Mouse (Mus musculus) layer of hippocampus, adult 9-11 months (tissue): ENCODE measurements around the gene Taf8.

Experiments used
- DNase-seq: peaks from one replicate; pipeline ENCODE4 v3.0.0; 2022

Gene Taf8

DNA sequence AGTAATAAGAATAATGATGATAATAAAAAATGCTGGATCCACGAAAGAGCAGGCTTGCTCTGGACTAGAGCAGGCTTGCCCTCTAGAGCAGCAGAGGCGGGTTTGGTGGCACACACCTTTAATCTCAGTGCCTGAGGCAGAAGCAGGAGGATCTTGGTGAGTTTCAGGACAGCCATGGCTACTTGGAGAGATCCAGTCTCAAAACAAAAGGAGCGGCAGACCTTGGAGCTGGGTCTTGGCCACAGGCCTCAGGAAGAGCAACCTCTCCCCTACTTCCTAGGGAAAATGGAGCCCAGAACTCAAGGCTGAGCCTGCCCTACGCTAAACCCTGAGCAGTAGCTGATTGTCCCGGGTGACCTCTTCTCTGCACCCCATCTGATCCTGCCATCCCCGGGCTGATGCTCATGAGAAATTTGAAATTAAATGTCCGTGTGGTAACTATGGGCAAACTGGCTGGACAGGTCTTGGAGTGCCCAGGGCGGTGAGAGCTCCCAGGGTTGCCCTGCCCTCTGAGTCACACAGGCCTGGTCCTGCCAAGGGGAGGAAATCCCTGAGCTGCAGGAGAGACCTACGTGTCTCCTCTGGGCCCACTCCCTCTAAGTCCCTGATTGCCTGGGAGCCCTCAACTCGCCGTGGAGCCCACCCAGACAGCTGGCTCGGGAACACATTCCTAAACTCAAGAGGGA is 51.1 kb downstream of the Taf8 start:
- DNase-seq: no peak

DNA sequence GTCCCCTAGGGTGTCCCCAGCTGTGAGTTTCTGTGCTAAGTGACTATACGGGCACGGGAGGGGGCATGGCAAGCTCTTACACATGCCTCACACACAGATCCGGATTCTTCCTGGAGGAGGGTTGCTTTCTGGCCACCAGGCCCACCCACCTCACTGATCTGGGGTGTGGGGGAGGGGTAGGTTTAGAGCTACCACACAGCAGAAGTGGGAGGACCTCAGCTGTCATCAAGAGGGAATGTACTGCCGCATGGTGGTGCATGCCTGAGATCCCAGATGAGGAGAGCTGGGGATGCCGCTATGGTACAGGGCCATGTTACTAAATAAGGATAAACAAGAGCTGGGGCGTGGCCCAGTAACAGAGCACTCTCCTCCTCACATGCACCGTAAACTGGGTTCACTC is 51.9 kb downstream of the Taf8 start:
- no peak for DNase-seq

DNA sequence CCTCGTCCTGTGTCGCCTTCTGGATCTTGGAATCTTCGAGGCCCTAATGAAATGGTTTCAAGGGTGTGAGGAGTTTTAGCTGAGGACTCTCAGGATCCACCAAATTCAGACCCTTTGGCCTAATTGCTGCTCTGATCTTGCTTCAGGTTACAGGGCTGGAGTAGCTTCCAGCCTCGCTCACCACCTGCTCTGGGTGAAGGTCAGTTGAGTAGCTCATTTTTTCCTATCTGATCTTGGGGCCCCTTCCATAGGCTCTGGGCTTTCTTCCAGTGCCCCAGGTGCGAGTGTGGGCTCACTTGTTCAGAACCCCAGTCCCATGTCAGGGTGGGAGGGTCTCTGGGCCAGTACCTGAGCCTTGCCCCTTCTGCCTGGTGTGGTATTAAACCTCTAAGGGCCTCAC is 52.7 kb downstream of the Taf8 start:
- no peak for DNase-seq

DNA sequence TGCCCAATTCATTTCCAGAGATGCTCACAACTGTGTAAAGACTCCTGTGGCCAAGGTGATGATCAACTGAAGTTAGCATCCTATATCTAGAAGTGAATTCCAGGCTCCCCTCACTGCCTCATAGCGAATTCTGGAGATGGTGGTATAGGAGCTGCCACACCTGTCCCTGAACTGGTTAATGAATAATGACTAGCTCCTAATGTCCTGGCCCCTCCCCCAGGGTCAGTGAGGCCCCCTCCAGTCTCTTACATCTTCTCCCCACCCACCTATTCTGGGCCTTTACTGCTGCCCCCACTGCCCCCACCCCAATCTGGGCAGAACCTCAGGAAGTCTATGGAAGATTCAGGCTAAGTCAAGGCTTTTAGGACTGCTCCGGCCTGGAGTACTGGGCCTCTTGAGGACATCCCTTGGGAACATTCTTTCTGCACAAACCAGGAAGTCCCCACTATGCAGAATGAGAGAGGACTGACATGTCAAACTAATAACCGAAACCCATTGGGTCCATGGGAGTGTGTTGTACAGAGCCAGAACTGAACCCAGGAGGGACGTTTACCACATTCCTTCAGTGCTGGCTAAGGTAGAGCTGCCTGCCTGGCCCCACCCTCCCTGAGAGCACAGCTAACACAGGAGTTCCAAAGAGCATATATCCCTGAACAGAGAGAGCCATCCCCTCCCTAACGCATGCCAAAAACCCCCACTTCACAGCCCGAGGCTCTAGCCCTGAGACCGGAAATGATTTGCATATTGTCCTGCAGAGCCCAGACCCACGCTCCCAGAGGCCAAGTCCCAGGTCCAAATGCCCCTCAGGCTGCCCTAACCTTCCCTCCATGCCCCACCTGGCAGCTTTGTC is 53.3 kb downstream of the Taf8 start:
- DNase-seq: no peak

DNA sequence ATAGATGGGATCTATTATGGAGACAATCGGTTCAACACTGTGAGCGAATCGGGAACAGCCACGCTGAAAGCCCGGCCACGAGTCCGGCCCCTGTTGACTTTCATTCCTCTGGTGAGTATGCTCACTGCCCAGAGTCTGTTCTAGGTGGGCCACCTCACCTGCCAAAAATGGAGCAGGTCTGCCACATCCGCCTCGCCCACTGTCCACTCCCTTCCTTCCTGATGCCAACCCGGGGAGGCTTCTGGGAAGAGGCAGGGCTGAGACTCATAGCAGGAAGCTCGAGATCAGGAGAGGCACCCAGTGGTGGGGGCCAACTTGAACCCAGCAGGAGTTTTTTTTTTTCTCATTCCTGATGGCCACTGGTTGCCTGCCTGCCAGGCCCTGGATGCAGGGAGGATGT is 55.5 kb downstream of the Taf8 start:
- DNase-seq: no peak

DNA sequence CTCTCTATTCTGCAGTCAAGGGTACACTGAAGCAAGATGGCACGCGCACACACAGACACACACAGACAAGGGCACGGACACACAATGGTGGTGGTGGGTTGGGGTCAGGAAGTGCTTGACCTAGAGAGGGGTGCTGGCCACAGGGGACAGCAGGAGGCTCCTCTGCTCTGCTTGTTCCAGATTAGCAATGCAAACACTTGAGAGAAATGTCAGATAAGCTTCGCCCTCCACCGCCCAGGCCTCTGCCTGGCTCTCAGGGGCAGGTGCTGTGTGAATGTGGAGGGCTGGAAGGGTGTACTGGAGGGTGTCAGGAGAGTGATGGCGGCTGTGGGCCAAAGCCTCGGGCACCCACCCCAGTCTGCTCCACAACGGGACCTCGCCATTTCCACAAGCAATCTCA is 56.1 kb downstream of the Taf8 start:
- no peak for DNase-seq

DNA sequence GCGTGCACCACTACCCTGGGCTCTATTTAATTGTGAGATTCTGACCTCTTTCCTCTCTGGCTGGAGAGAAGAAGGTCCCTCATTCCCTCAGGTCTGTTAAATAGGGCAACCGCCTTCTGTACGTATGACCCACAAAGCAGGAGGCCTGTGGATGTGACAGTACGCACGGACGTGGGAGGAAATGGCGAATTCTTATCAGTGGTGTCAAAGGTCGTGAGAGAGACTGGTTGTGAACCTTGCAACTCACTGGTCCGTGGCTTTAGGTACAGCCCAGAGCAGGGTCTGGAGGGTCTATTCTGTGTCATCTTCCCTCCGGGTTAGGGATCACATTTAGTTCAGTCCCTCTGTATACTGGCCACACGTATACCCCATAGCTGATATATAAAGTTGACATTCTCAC is 56.6 kb downstream of the Taf8 start:
- no peak for DNase-seq

DNA sequence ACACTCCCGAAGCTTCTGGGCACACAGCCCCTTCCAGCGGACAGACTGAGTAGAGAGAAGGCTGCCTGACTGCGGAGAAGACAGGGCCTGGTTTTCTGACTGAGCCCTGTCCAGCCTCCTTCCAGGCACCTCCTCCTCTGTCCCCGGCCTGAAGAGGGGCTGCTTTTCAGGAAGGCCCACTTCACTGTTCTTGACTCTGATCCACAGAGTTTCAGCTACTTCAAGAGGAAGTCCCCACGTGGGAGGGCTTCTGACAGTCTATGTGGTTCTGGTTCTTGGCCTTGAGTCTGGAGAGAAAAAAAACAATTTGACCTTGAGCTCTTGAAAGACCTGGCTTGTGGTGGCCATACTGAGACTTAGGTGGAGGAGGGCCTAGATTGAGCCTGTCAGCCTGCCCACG is 58.0 kb downstream of the Taf8 start:
- no peak for DNase-seq

DNA sequence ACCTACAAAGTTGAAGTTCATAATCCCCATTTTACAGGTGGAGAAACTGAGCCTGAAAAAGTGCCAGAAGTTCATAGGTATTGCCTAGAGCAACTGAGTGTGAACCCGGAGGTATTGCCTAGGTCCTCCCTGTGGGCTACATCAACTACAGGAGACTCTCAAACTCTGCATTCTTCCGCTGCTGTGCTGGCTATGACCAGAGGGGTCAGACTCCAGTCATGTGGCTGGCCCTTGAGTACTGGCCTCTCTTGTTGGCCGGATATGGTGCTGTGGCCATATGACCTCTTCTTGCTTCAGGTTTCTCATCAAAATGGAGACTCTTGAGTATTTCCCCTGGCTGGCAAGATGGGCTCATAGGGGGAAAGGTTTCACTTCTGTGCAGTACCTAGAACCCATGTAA is 59.8 kb downstream of the Taf8 start:
- DNase-seq: no peak

DNA sequence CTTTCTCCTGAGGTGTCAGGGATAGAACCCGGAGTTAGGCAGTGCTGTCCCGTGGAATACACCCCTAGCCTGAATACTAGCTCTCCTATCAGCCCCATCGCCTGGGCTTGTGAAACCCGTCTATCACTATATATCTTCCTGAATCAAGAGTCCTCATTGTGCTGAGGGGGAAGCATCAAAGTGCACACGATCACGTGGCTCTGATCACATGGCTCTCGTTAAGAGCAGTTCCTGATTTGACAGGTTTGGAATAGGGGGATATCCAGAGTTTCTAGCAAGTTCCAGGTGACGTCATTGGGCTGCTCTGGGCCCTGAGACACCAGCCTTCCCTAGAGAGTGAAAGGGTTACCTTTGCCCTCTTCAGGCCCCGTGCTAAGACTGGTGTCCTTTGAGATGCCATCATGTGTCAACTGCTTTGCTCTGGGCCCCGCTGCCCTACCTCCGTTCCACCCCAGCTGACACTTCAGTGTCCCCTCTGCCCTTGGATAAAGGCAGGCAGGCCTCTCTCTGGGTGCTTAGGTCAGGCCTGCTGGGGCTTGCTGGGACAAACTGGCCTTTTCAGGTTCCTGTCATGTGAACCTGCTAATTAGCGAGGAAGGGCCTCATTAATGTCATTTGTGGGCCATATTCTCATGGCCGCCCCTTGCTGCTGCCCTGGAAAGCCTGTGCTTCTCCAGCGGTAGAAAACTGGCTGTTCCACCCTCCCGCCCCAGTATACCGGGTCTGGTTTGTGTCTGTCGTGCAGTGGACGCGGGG is 60.6 kb downstream of the Taf8 start:
- DNase-seq: no peak

DNA sequence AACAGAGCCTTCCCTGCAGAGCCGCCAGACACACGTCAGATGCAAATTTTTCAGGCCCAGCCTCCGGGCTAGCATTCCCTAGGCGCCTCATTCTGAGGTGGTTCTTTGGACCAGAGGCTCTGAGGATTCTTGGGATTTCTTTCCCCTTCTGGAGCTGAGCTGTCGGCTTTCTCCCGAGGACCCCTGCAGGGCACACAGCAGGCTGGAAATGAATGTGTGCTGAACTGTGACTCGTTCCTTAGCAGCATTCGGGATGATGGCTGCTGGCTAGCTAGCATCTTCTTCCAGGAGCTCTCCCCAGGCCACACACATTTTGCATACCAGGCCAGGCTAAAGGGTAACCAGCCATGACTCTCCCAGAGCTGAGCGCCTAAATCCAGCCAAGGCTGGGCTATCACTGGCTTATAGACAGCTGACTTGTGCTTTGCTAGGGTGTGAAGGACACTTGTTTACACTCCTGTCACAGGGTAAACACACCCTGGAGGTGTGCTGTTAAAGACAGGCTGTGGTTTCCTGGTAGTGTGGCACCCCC is 61.7 kb downstream of the Taf8 start:
- no peak for DNase-seq

DNA sequence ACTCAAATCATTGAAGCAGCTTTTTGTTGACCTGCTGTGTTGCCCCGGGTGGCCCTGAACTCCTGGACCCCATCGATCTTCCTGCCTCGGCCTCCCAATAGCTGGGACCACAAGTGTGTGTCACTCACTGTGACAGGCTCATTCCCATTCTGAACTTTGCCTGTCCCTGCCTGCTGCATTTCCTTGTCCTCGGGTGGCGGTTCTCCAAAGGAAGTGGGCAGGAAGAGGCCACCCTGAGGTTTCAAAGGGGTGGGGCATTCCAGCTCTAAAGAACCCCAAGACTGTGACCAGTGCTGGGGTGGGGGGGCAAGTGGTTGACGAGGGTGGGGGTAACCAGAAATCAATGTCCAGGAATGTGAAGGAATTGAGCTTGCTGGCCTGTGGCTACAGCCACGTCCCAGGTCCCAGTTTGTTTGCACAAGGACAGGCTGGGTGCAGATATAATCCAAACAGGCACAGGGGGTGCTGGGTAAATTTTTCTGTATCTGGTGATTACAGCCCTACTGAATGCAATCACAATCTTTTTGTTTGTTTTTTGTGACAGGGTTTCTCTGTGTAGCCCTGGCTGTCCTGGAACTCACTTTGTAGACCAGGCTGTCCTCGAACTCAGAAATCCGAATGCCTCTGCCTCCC is 62.6 kb downstream of the Taf8 start:
- no peak for DNase-seq

DNA sequence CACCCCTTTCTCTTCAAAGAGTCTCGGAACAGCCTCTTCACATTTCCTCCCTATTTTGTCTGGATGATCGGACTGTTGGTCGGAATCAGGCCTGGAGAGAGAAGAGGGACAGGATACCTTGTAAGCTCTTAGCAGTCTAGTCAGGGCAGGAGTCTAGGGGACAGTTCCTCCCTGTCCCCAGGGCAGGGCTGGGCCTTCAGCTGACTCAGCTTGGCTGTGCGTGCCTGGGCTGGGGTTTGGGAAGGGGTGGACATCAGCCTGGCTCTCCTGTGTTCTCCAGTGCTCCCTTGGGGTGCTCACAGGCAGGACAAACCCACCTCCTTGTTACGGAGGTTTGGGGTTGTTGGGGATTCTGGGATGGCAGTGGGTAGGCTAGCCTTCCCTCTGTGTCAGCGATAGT is 63.5 kb downstream of the Taf8 start:
- no peak for DNase-seq

DNA sequence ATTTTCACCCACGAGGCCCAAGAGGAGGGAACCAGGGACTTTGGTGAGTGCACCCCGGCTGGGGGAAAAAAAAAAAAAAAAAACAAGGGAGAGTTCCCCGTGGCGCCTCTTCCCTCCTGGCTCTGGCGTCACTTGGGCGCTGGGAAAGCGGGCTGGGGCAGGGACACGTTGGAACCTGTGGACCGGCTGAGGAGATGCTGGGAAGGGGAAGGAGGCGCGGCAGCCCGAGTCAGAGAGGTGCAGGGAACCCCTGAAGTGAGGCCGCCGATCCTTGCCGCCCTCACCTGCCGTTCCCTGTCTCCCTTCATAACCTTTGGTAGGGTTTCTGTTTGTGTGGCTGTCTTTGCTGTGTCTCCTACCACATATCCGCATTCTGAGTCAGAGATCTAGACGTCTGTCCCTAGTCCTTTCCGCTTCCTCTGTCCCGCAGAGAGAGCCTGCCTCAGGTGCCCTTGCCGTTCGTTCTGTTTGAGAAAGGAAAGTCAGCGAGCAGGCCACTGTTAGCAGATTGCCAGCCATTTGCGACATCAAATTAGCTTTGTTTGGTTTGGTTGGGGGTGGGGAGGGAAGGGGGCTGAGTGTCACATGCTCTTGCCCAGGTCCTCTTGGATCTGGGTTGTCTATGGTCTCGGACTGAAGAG is 65.1 kb downstream of the Taf8 start, which contains the start of gene 1700001C19Rik:
Gene 1700001C19Rik (minus strand): TSS at position 470 of the 641 bp plus-strand sequence.
- DNase-seq: no peak

DNA sequence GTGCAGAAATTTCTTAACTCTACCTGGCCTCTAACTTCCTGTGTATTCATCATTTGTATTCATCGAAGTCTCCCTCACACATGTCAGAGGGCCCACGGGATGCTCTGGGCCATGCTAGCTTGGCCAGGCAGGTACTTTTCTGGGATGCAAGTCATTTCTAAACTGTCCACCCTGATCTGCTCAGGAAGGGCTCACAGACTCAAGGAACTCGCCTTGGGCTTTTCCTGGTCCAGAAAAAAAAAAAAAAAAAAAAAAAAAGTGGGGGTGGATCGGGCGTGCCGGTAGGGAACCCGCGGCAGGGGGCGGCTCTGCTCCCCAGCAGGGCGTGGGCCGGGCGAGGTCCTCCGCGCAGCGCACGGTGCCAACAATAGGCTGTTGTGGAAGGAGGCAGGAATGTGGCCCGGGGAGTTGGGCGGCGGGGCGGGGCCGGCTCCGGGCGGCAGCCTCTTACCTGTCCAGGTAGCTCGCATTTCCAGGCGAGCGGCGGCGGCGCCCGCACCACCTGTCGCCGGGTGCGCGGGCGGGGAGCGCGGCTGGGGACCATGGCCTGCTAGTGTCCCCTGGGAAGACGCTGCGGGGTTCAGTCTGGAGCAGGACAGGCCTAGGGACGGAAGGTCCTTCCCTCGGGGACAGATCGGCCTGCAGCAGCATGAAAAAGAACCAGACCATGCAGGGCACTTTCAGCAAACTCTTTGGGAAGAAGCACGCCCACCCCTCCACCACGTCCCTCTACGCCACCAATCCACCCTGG is 65.8 kb downstream of the Taf8 start, which contains the start of gene AI661453:
Gene AI661453 (plus strand): TSS at position 460 of the 751 bp plus-strand sequence.
- no peak for DNase-seq
